Mouse (Mus musculus) ovary, adult 2 months (tissue): ENCODE data around the gene Rab1a. TPM values are rescaled to one million over a fixed set of nuclear protein-coding genes. Genes with fewer than 3 reads are reported as not detected.

Experiments used
- polyA plus RNA-seq: library from polyadenylated mRNA; depleted of rRNA; stranded (reverse); fragments of >200 nt; gene quantifications from 2 replicates; pipeline ENCODE4 v1.2.3, GENCODE M21; 2012; rRNA removed

Rab1a gene
- polyA plus RNA-seq, result 38.1 and 49.5 TPM in 2 replicates

DNA sequence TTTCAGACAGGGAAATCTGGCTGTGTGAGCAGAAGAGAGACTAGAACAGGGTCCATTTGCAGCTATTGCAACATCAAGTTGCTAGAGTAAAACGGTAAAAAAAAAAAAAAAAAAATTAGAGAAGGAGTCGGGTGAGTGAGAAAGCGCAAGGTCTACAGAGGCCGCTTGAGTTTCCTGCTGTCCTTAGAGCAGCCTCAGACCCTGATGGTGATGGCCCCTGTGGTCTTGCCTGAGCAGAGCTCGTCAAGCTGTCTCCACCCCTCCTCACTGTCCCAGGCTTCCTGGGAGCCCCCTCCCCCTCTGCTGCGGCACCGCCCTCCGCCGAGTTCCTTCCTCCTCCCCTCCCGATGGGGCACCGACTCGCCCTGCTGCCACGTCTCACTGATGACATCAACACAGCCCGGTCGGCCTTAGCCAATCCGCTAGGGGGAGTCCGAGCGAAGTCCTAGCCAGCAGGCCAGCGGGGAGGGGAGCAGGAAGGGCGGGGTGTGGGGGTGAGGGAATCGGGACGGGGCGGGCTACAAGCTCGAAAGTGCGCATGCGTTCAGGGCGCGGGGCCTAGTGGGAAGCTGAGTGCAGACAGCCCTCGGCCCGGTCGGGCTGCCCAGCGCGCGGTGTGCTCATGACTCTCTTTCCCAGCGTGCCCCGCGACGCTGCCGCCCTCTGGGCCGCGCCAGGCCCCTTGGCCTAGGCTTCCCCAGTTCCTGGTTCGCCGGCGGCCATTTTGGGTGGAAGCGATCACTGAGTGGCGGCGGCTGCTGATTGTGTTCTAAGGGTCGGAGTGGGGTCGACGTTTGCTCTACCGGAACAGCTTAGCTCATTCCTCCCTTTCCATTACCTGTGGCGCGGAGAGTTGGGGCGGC is at the start of gene Rab1a:
Rab1a (plus strand) TSS at position 720 of the 863 bp plus-strand sequence.

DNA sequence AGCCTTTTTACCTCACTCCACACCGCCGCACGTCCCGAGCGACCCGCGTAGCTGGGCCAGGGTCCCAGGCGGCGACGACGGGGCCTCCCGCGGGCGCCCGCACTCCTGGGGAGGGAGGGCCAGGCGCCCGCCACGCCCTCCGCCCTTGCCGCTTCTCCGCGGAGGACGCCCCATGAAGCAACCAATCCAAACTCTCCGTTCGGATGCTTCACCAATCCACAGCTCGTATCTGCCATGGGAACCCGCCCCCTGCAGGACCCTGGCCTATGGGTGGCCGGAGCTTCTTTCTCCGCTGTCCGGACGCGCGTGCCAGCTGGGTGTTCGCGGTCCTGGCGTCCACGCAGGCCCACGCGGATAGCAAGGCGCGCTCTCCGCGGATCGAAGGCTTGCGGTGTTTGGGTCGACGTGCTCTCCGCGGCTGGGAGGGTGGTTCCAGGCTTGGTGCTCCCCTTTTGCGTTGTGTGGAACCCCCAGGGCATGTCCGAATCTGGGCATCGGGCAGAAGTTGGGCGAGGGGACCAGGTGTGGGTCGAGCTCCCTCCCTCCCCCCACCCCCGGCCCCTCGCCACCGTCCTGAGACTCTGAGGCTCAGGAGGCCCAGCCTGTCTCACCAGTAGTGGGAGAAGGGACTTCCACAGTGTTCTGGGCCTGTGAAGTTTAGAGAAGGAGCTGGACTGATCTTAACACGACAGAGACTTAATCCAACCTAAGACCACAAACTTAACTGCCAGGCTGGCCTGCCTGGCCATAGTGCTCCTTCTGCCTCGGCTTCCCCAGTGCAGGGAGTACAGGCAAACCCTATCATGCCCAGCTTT is 48.3 kb downstream of the Rab1a start, which contains the start of gene Cep68:
Cep68 (minus strand) TSS at position 134 of the 815 bp plus-strand sequence.

Other genes with a start within 250 kb of the Rab1a start
- gene Actr2, start 88.5 kb upstream of the Rab1a start, polyA plus RNA-seq, result 8.4 and 10.3 TPM in 2 replicates
- 27.1 and 31.8 TPM in 2 replicates for gene Cep68, start 48.0 kb downstream of the Rab1a start, polyA plus RNA-seq
- gene Slc1a4, start 131.3 kb downstream of the Rab1a start, polyA plus RNA-seq, result 4.3 and 5.3 TPM in 2 replicates